Mouse (Mus musculus) CH12.LX (cell line): ENCODE measurements around the gene Acan. TPM values are rescaled to one million over a fixed set of nuclear protein-coding genes. Genes with fewer than 3 reads are reported as not detected.

ENCODE experiments used
- DNase-seq: peaks from one replicate; pipeline ENCODE4 v3.0.0-alpha.2; 2013; ENCODE audit errors: extremely low read depth
- H3K27ac ChIP-seq: 2 replicates; pipeline ENCODE4 v1.5.1; 2012; ENCODE audit warnings: low read depth, mild to moderate bottlenecking, control low read depth, moderate library complexity; ENCODE audit not compliant: insufficient read depth
- H3K27me3 ChIP-seq: replicated peaks from 2 replicates; pipeline ENCODE3; 2012; ENCODE audit warnings: inconsistent platforms
- H3K36me3 ChIP-seq, 2 experiments: replicated peaks in 1 of 2; 2 replicates each; pipeline versions ENCODE3 to v1.6.1; 2012; ENCODE audit warnings: inconsistent platforms in 1 of 2, low read length in 1 of 2, mild to moderate bottlenecking in 1 of 2, mixed read lengths in 1 of 2, moderate library complexity in 1 of 2; ENCODE audit not compliant: control insufficient read depth in 1 of 2, insufficient read depth in 1 of 2
- H3K4me1 ChIP-seq, 2 experiments: 2 replicates each; pipeline ENCODE4 v1.6.1; 2012; ENCODE audit warnings: inconsistent platforms in 1 of 2, moderate library complexity in 1 of 2; ENCODE audit not compliant: insufficient read depth in 2 of 2, control insufficient read depth in 1 of 2
- H3K4me2 ChIP-seq: 2 replicates; pipeline ENCODE4 v1.6.1; 2012; ENCODE audit warnings: low read depth, mild to moderate bottlenecking, control low read depth; ENCODE audit not compliant: poor library complexity, insufficient read depth, severe bottlenecking
- H3K4me3 ChIP-seq, 3 experiments: fragments of 150-350 bp in 1 of 3; sonication (generic) in 1 of 3; replicated peaks in 1 of 3; 2 replicates each; pipeline versions ENCODE3 to v1.5.1; 2011 to 2012; ENCODE audit warnings: low read depth in 2 of 3, low read length in 2 of 3, mild to moderate bottlenecking in 2 of 3, moderate library complexity in 2 of 3, control low read depth in 1 of 3, improper control_type of control experiment in 1 of 3, inconsistent platforms in 1 of 3, mixed read lengths in 1 of 3; ENCODE audit not compliant: poor library complexity in 1 of 3
- H3K79me2 ChIP-seq: replicated peaks from 2 replicates; pipeline ENCODE4 v1.6.1; 2012; ENCODE audit warnings: mild to moderate bottlenecking, moderate library complexity; ENCODE audit not compliant: control insufficient read depth, poor library complexity, insufficient read depth, severe bottlenecking; ENCODE audit errors: extremely low read depth
- H3K9ac ChIP-seq: 2 replicates; pipeline ENCODE4 v1.6.1; 2012; ENCODE audit warnings: low read depth, mild to moderate bottlenecking, control low read depth, moderate library complexity; ENCODE audit not compliant: insufficient read depth
- H3K9me3 ChIP-seq: replicated peaks from 2 replicates; pipeline ENCODE3; 2012; ENCODE audit warnings: low read length, inconsistent platforms, mixed read lengths
- CTCF ChIP-seq, 2 experiments: IDR thresholded peaks in 1 of 2; conservative IDR thresholded peaks in 1 of 2; 2 replicates each; pipeline ENCODE4 v1.5.1; 2011 to 2012; ENCODE audit warnings: low read depth in 2 of 2, low read length in 2 of 2, improper control_type of control experiment in 1 of 2, inconsistent platforms in 1 of 2, mild to moderate bottlenecking in 1 of 2, moderate library complexity in 1 of 2
- EP300 ChIP-seq: IDR thresholded peaks from 2 replicates; pipeline ENCODE4 v1.6.1; 2011; ENCODE audit warnings: low read length, improper control_type of control experiment
- JUN ChIP-seq: IDR thresholded peaks from 2 replicates; pipeline ENCODE4 v1.6.1; 2011; ENCODE audit warnings: low read depth, mild to moderate bottlenecking, low read length, improper control_type of control experiment, moderate library complexity; ENCODE audit not compliant: insufficient read depth
- JUND ChIP-seq: conservative IDR thresholded peaks from 2 replicates; pipeline ENCODE4 v1.6.1; 2011; ENCODE audit warnings: low read depth, low read length, improper control_type of control experiment
- MAFK ChIP-seq: IDR thresholded peaks from 2 replicates; pipeline ENCODE4 v1.6.1; 2011; ENCODE audit warnings: low read length, improper control_type of control experiment; ENCODE audit not compliant: insufficient replicate concordance
- NELFE ChIP-seq: IDR thresholded peaks from 2 replicates; pipeline ENCODE4 v1.6.1; 2011; ENCODE audit warnings: low read depth, low read length, improper control_type of control experiment
- RAD21 ChIP-seq: IDR thresholded peaks from 2 replicates; pipeline ENCODE4 v1.6.1; 2011; ENCODE audit warnings: low read depth, mild to moderate bottlenecking, low read length, improper control_type of control experiment, moderate library complexity
- UBTF ChIP-seq: IDR thresholded peaks from 2 replicates; pipeline ENCODE4 v1.6.1; 2012; ENCODE audit warnings: low read depth, mild to moderate bottlenecking, inconsistent platforms, low read length, improper control_type of control experiment, moderate library complexity
- ZC3H11A ChIP-seq: IDR thresholded peaks from 2 replicates; pipeline ENCODE4 v1.6.1; 2012; ENCODE audit warnings: low read depth, mild to moderate bottlenecking, inconsistent platforms, low read length, improper control_type of control experiment
- dilution Hi-C: fragments of 300-500 bp; cut with MboI; formaldehyde crosslinking; loops from 2 replicates; pipeline ENCODE4 v1.14.3; 2020; ENCODE audit warnings: low sequenced_read_pairs; ENCODE audit not compliant: extremely low pct_unique_long_range_greater_than_20kb, extremely low pct_ligation_motif_present
- in situ Hi-C: fragments of 300-500 bp; cut with MboI; formaldehyde crosslinking; loops from 3 replicates; pipeline ENCODE4 v1.14.3; 2019; ENCODE audit warnings: low sequenced_read_pairs, low pct_ligation_motif_present, low pct_unique_long_range_greater_than_20kb, mixed read lengths
- polyA plus RNA-seq: library from polyadenylated mRNA; unstranded; fragments of >175 nt; gene quantifications from 2 replicates; pipeline ENCODE4 v1.2.1, GENCODE M21; 2012; ENCODE audit warnings: low read depth; ENCODE audit not compliant: insufficient read length
- total RNA-seq, 2 experiments: library from RNA; depleted of rRNA; stranded (reverse); fragments of 300-350 nt in 1 of 2; fragments of >200 nt in 1 of 2; gene quantifications; 2 replicates each; pipeline ENCODE4 v1.2.3; 2012 to 2014

Gene Acan
- total and polyA plus RNA-seq, 3 experiments = not detected

DNA sequence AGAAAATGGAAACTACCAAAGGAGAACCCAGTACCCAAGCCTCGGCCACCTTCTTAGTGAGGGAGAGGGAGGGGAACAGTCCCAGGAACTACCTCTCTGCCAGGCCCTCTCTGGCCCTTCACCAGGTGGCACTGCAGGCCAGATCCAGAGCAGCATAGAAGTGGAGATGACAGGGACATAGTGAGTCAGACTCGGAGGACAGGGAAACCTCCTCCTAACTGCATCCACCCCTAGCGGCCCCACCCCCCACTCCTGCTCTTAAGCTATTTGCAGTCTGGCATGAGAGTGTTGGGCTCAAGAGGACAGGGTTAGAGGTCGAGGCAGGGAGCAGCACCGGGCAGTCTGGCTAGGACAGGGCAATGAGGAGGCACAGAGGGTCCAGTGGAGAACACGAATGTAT lies 80.1 kb downstream of the Acan start:
- no peaks in the 10 kb centered on the region for H3K27me3 ChIP-seq
- H3K9me3 ChIP-seq = no peaks in the 10 kb centered on the region
- peaks cover 4 to 26% of the 10 kb centered on the region in 2 experiments for H3K36me3 ChIP-seq
- H3K27ac ChIP-seq = no peak overlapping the region
- no peak overlapping the region for H3K4me2 ChIP-seq
- in situ Hi-C loops = no loop called here
- no peak for DNase-seq
- dilution Hi-C loops = no loop called here
- no peak overlapping the region for H3K4me3 ChIP-seq
- H3K79me2 ChIP-seq = no peaks in the 10 kb centered on the region
- no peaks in the 10 kb centered on the region for H3K4me1 ChIP-seq
- no peak overlapping the region for H3K9ac ChIP-seq
- TF ChIP-seq UBTF (no peak), EP300 (no peak), RAD21 (peak; percentile 7), CTCF (conservative IDR thresholded peaks at IDR 0.05 in 1 of 2, IDR thresholded peaks at IDR 0.05 in 1 of 2; ENCODE audit: low read depth in 2 of 2, low read length in 2 of 2) (peak in 1 of 2 experiments; percentile 20; a peak in 2 of 4 replicates), NELFE (no peak), JUN (no peak)

DNA sequence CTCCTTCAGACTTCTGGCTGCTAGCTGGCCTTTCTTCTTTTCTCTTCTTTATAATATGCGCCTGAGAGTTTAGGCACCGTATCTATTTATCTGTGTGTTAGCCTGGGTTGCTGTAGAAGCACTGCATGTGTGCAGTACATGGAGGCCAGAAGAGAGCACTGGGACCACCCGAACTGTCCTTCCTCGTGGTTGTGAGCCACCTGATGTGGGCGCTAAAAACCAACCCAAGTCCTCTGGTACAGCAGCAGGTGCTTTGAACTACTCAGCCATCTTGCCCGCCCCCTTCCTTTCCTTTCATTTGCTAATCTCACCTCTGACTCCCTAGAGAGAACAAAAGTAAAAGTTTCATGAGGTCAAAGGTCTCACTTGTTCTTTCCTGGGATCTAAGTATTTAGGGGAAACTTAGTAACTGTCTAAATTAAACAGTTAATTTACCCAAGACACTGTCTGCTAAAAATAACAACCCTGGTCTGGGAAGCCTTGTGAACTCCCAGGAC lies 86.1 kb downstream of the Acan start:
- Histone ChIP-seq H3K27me3 (no peaks in the 10 kb centered on the region), H3K27ac (no peak overlapping the region), H3K79me2 (no peaks in the 10 kb centered on the region), H3K4me2 (no peak overlapping the region), H3K36me3 (peaks cover 4 to 48% of the 10 kb centered on the region in 2 experiments), H3K4me3 (no peak overlapping the region), H3K9ac (no peak overlapping the region), H3K4me1 (peaks cover 2 to 17% of the 10 kb centered on the region in 2 experiments; a peak in 3 of 4 replicates), H3K9me3 (no peaks in the 10 kb centered on the region)
- DNase-seq = no peak
- TF ChIP-seq CTCF (conservative IDR thresholded peaks at IDR 0.05 in 1 of 2, IDR thresholded peaks at IDR 0.05 in 1 of 2; ENCODE audit: low read depth in 2 of 2, low read length in 2 of 2) (0 out of 4 replicates have a peak, but pooled peaks of 1 of the 2 experiments have one; percentile 5), ZC3H11A (no peak)
- dilution Hi-C loops (no loop called here), in situ Hi-C loops (no loop called here)

DNA sequence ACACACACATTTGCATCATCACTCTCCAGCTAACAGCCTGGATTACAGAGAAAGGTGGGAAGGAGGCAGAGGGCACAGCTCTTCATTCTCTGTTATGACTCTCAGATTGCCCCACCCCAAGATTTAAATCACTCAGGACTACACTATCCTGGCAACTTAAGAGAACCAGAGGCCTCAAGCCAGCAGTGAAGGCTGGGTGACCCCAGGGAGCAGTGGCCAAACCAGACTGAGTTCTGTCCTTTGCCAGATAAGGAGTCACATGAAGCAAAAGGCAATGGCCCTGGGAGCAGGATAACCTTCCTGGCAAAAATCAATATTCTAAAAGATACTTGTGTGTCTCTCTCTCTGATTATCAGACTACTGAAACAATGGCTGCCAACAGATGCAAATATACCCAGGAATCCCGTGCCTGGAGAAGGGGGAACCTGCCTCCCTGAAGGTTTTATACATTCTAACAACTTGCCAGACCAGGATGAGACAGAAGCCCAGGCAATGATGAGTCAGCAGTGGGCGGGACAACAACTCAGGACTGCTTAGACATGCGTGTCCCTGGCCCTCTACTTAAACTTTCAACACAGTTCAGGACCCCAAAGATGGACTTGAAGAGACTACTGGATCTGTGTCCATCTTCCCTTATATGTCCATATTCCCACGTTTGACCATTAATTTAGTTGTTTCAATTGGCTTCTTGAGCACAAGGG lies 86.8 kb downstream of the Acan start:
- Histone ChIP-seq H3K36me3 (peaks cover 4 to 50% of the 10 kb centered on the region in 2 experiments), H3K27ac (no peak overlapping the region), H3K4me2 (no peak overlapping the region; the same call in 1 of the 2 replicates), H3K9ac (no peak overlapping the region)
- TF ChIP-seq JUND = no peak
- peak; percentile 72 for TF ChIP-seq MAFK
- TF ChIP-seq, all 38 proteins: peak for 1
- Histone ChIP-seq H3K79me2 (no peaks in the 10 kb centered on the region), H3K9me3 (no peaks in the 10 kb centered on the region), H3K4me1 (peaks cover 2 to 17% of the 10 kb centered on the region in 2 experiments; a peak in 3 of 4 replicates), H3K4me3 (no peak overlapping the region), H3K27me3 (no peaks in the 10 kb centered on the region)
- in situ Hi-C loops (loop anchor here (5.0 kb wide), 2 partner anchors 87 to 212 kb away; no protein-coding TSS in a partner anchor), dilution Hi-C loops (no loop called here)
- no peak for DNase-seq
